Mouse (Mus musculus) stomach, postnatal 0 days (tissue): Measurements from ENCODE around the gene Rtraf. TPM values are rescaled to one million over a fixed set of nuclear protein-coding genes. Genes with fewer than 3 reads are reported as not detected.

Experiments used
- ATAC-seq: fragments of 200-750 bp; cut with Nextera tagmentation; 2 replicates; pipeline ENCODE4 v1.8.0; 2017; ENCODE audit not compliant: low FRiP score, low TSS enrichment
- DNase-seq: peaks from one replicate; pipeline ENCODE4 v3.0.0-alpha.2; 2016; ENCODE audit warnings: low spot score
- H3K27ac ChIP-seq: fragments of 300-500 bp; sonication (generic); replicated peaks from 2 replicates; pipeline ENCODE4 v1.5.1; 2014; ENCODE audit warnings: mild to moderate bottlenecking, control low read depth
- H3K27me3 ChIP-seq: fragments of 300-500 bp; sonication (generic); 2 replicates; pipeline ENCODE4 v1.6.1; 2014; ENCODE audit warnings: low read length; ENCODE audit not compliant: control insufficient read depth, insufficient read depth
- H3K36me3 ChIP-seq: fragments of 300-500 bp; sonication (generic); 2 replicates; pipeline ENCODE4 v1.6.1; 2014; ENCODE audit warnings: low read length, mixed read lengths; ENCODE audit not compliant: control insufficient read depth, insufficient read depth
- H3K4me1 ChIP-seq: fragments of 300-500 bp; sonication (generic); replicated peaks from 2 replicates; pipeline ENCODE4 v1.6.1; 2014; ENCODE audit warnings: antibody characterized with exemption; ENCODE audit not compliant: control insufficient read depth, insufficient read depth
- H3K4me2 ChIP-seq: fragments of 300-500 bp; sonication (generic); replicated peaks from 2 replicates; pipeline ENCODE4 v1.6.1; 2014; ENCODE audit warnings: low read depth, mild to moderate bottlenecking, control low read depth, moderate library complexity
- H3K4me3 ChIP-seq: fragments of 300-500 bp; sonication (generic); 2 replicates; pipeline ENCODE4 v1.5.1; 2014; ENCODE audit warnings: low read depth, low read length, control low read depth
- H3K9ac ChIP-seq: fragments of 300-500 bp; sonication (generic); 2 replicates; pipeline ENCODE4 v1.6.1; 2014; ENCODE audit warnings: mild to moderate bottlenecking, low read length, control low read depth, mixed read lengths
- H3K9me3 ChIP-seq: fragments of 300-500 bp; sonication (generic); 2 replicates; pipeline ENCODE4 v1.6.1; 2016; ENCODE audit warnings: low read length; ENCODE audit not compliant: control insufficient read depth
- CTCF ChIP-seq: IDR thresholded peaks from 2 replicates; pipeline ENCODE4 v1.5.1; 2016; ENCODE audit warnings: antibody characterized with exemption, low read depth, mild to moderate bottlenecking, moderate library complexity
- EP300 ChIP-seq: optimal IDR thresholded peaks from 2 replicates; pipeline ENCODE3; 2016; ENCODE audit warnings: antibody characterized with exemption
- WGBS: fragments of 180-500 bp; shearing (Covaris S2); extraction: QIAGEN DNeasy Blood & Tissue Kit; methylation state at CpG from one replicate; pipeline ENCODE4 v1.1.7; 2014; 5-methylcytosine and 5-hydroxymethylcytosine counted together
- polyA plus RNA-seq: library from polyadenylated mRNA; unstranded; fragments of >200 nt; fragmentation: Nextera tagmentation; extraction: Ambion mirVana; gene quantifications from 2 replicates; pipeline ENCODE4 v1.2.1, GENCODE M21; 2015

Gene Rtraf
- polyA plus RNA-seq, 1 experiment from 2014 or later, result 157 TPM

DNA sequence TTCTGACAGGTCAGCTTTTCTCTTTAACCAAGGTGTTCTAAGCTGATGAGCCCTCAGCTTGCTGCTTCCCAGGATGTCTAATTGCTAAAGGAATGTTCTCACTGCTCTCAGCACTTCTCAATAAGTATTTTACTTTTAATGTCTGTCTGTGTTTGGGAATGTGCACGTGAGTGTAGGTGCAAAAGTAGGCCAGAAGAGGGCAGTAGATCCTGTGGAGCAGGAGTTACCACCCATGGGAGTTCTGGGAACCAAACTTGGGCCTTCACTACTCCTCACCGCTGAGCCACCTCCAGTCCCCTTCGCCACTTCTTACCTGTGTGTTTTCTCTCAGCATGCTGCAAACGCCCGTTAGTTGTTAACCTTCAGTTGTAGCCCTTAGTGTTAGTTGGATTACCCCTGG lies 47.4 kb downstream of the Rtraf start:
- no peak for ATAC-seq
- Histone ChIP-seq H3K27me3 (no peaks in the 10 kb centered on the region), H3K4me3 (no peak overlapping the region), H3K9me3 (0 out of 2 replicates have a peak, but pooled peaks cover 5% of the 10 kb centered on the region), H3K9ac (no peak overlapping the region), H3K4me2 (no peak overlapping the region), H3K36me3 (no peaks in the 10 kb centered on the region), H3K4me1 (0 out of 2 replicates have a peak, but pooled peaks cover 4% of the 10 kb centered on the region), H3K27ac (no peak overlapping the region)
- no peak for DNase-seq
- WGBS, result 83% methylated on average over 5 of the region's 5 CpGs
- TF ChIP-seq EP300 (no peak), CTCF (no peak; the same call in 1 of the 2 replicates)

- TF ChIP-seq EP300, result no peak
- TF ChIP-seq CTCF, result no peak
- H3K4me1 ChIP-seq, result 0 out of 2 replicates have a peak, but pooled peaks cover 4% of the 10 kb centered on the region
- no peak overlapping the region for H3K4me3 ChIP-seq
- 61% methylated on average over 4 of the region's 4 CpGs for WGBS
- DNase-seq (no peak), ATAC-seq (no peak)
- H3K4me2 ChIP-seq, result no peak overlapping the region
- H3K9me3 ChIP-seq, result 0 out of 2 replicates have a peak, but pooled peaks cover 5% of the 10 kb centered on the region
- H3K36me3 ChIP-seq, result no peaks in the 10 kb centered on the region
- no peaks in the 10 kb centered on the region for H3K27me3 ChIP-seq
- H3K9ac ChIP-seq, result no peak overlapping the region
- no peak overlapping the region for H3K27ac ChIP-seq
These were observed 48.1 kb downstream of the Rtraf start for GRCm38 (mm10) chr14:19775491-19775890.

DNA sequence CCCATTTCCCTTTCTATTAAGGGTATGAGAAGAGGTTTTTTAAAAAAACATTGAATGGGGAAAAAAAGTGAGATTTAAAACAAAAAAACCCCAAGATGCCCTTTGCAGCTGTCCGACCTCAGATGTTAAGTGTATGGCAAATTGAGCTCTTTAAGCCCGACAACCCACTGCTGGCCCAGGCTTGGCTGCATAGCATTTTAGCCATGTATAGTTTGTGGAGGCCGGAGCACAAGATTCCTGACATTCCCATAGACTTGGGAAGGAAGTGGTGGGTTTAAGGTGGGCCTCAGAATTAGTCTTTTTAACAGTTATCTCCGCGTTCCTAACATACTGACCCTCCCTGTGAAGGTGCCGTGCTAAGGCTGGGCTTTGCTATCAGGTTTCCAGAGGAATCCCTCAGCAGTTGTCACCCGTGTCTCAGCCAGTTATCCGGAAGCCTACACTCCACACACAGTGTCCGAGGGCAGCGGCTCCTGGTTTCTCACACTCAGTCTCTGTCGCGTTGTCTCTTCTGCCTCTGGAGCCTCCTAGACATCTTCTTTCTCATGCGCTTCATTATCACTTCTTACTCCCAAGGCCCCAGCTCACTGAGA lies 49.5 kb downstream of the Rtraf start:
- TF ChIP-seq CTCF, result no peak
- no peak for TF ChIP-seq EP300
- WGBS, result 55% methylated on average over 13 of the region's 13 CpGs
- 0 out of 2 replicates have a peak, but pooled peaks cover 5% of the 10 kb centered on the region for H3K9me3 ChIP-seq
- ATAC-seq (no peak), DNase-seq (no peak)
- H3K4me2 ChIP-seq, result no peak overlapping the region
- H3K36me3 ChIP-seq, result no peaks in the 10 kb centered on the region
- 0 out of 2 replicates have a peak, but pooled peaks cover 4% of the 10 kb centered on the region for H3K4me1 ChIP-seq
- H3K27ac ChIP-seq, result no peak overlapping the region
- H3K4me3 ChIP-seq, result no peak overlapping the region
- H3K9ac ChIP-seq, result no peak overlapping the region
- H3K27me3 ChIP-seq, result no peaks in the 10 kb centered on the region

GRCm38 (mm10) chr14:19771173-19771572 lies 52.5 kb downstream of the Rtraf start:
- DNase-seq, result no peak
- H3K4me3 ChIP-seq, result no peak overlapping the region
- H3K27me3 ChIP-seq, result no peaks in the 10 kb centered on the region
- ATAC-seq, result no peak
- no peak overlapping the region for H3K4me2 ChIP-seq
- 0 out of 2 replicates have a peak, but pooled peaks cover 1% of the 10 kb centered on the region for H3K9me3 ChIP-seq
- H3K9ac ChIP-seq, result no peak overlapping the region
- WGBS, result 79% methylated on average over 7 of the region's 7 CpGs
- 0 out of 2 replicates have a peak, but pooled peaks cover 4% of the 10 kb centered on the region for H3K4me1 ChIP-seq
- no peaks in the 10 kb centered on the region for H3K36me3 ChIP-seq
- TF ChIP-seq CTCF (no peak), EP300 (no peak)
- H3K27ac ChIP-seq, result no peak overlapping the region

DNA sequence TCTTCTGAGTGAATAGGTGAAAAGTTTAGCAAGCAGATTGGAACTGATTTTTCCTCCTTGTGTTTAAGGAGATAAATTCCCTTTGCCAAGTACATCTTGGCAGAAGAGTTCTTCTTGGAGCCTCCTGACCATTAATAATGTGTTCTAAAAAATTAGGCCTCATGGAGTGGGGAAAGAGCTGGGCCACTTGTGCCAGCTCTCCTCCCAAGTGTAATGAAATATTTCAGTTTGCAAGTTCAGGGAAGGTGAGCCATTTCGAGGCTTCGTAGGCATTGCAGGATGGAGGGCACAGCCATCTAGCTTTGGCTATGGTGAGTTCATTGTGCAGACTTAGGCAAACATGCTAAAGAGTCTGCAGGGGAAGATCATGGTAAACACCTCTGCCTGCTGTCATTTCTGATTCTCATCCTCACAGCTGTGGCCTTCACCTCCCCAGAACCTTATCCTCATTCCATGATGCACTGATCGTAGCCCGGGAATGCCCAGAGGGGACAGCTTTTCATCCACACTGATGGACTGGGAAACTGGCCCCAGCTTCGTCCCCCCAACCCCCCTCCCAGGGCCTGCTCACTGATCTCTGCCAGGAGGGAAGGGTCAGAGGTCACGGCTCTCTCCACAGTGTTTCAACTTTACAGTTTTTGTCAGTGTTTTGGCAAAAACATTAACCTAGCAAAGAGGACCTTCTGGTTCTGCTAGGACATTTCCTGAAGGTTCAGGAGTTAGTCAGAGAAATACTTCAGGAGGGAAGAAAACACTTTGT lies 54.0 kb downstream of the Rtraf start:
- H3K4me1 ChIP-seq, result 0 out of 2 replicates have a peak, but pooled peaks cover 4% of the 10 kb centered on the region
- H3K4me3 ChIP-seq, result no peak overlapping the region
- H3K9ac ChIP-seq, result no peak overlapping the region
- ATAC-seq, result no peak
- no peaks in the 10 kb centered on the region for H3K36me3 ChIP-seq
- no peak overlapping the region for H3K4me2 ChIP-seq
- no peak for DNase-seq
- 0 out of 2 replicates have a peak overlapping the region, but pooled peaks have one; percentile 10 for H3K27ac ChIP-seq
- 38% methylated on average over 6 of the region's 6 CpGs for WGBS
- no peaks in the 10 kb centered on the region for H3K27me3 ChIP-seq
- no peaks in the 10 kb centered on the region for H3K9me3 ChIP-seq
- TF ChIP-seq EP300 (no peak), CTCF (no peak)

GRCm38 (mm10) chr14:19768648-19769047 lies 55.0 kb downstream of the Rtraf start:
- Histone ChIP-seq H3K9ac (no peak overlapping the region), H3K27me3 (no peaks in the 10 kb centered on the region), H3K36me3 (no peaks in the 10 kb centered on the region), H3K4me1 (no peaks in the 10 kb centered on the region), H3K4me2 (no peak overlapping the region), H3K4me3 (no peak overlapping the region), H3K9me3 (no peaks in the 10 kb centered on the region), H3K27ac (no peak overlapping the region)
- 95% methylated on average over 6 of the region's 6 CpGs for whole genome bisulfite sequencing
- DNase-seq, result no peak
- TF ChIP-seq EP300, result no peak
- no peak for TF ChIP-seq CTCF
- no peak for ATAC-seq
